Mouse (Mus musculus): ENCODE data around the gene Sdhd. TPM values are rescaled to one million over a fixed set of nuclear protein-coding genes. Genes with fewer than 3 reads are reported as not detected.
"Not testable (repeated sequence)": the region's sequence is repeated elsewhere in the genome, so short reads cannot be mapped to it uniquely, and the experiment has no call there.

Gene Sdhd
- total RNA-seq, 1 experiment, result 168 TPM

DNA sequence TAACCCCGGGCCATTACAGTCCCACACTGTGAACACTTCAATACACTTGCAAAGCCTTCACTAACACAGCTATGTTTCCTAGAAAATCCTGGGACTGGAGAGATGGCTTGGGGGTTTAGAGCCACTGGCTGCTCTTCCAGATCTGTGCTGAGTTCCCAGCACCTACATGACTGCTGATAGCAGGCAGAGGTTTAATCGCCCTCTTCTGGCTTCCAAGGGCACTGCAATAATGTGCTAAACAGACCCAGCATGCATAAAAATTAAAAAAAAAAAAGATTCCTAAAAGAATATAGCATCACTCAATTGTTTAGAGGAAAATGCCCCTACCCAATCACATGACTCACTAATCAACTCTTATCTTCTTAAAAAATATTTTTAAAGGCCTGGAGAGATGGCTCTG, 29.4 kb upstream of the Sdhd start:
- TF ChIP-seq HCFC1 (IDR thresholded peaks at IDR 0.05; ENCODE audit: borderline replicate concordance, insufficient read depth, low read length), result no peak
- TF ChIP-seq ZNF384 (IDR thresholded peaks at IDR 0.05; ENCODE audit: low read depth, low read length), result no peak
- TF ChIP-seq CHD2 (IDR thresholded peaks at IDR 0.05; ENCODE audit: low read depth, low read length), result no peak
- TF ChIP-seq ZC3H11A (IDR thresholded peaks at IDR 0.05; ENCODE audit: borderline replicate concordance, low read depth, low read length), result no peak
- TF ChIP-seq MAFK (IDR thresholded peaks at IDR 0.05; ENCODE audit: insufficient read depth, low read depth, low read length), result no peak
- H3K36me3 ChIP-seq (ENCODE audit: control insufficient read depth, insufficient read depth, low read length, poor library complexity, severe bottlenecking), result no peaks in the 10 kb centered on the region
- H3K27ac ChIP-seq (ENCODE audit: insufficient read depth, low read depth, low read length, poor library complexity, severe bottlenecking), result no peak overlapping the region
- in situ Hi-C loops (cut with MboI; ENCODE audit: low sequenced_read_pairs in 2 of 2, unreplicated experiment in 2 of 2), result no loop called here
- DNase-seq (ENCODE audit: low read depth, low spot score), result no peak
- H3K4me3 ChIP-seq (ENCODE audit: insufficient read depth in 1 of 2, low read depth in 1 of 2, low read length in 2 of 2, poor library complexity in 1 of 2, severe bottlenecking in 1 of 2), result no peak overlapping the region
- no peaks in the 10 kb centered on the region for H3K9me3 ChIP-seq (ENCODE audit: control insufficient read depth, insufficient read depth, low read depth, low read length)
- H3K9ac ChIP-seq (ENCODE audit: insufficient read depth, low read depth, low read length, poor library complexity, severe bottlenecking), result no peak overlapping the region
- H3K4me1 ChIP-seq (ENCODE audit: control insufficient read depth in 2 of 2, insufficient read depth in 2 of 2, low read length in 2 of 2, poor library complexity in 1 of 2), result no peaks in the 10 kb centered on the region

DNA sequence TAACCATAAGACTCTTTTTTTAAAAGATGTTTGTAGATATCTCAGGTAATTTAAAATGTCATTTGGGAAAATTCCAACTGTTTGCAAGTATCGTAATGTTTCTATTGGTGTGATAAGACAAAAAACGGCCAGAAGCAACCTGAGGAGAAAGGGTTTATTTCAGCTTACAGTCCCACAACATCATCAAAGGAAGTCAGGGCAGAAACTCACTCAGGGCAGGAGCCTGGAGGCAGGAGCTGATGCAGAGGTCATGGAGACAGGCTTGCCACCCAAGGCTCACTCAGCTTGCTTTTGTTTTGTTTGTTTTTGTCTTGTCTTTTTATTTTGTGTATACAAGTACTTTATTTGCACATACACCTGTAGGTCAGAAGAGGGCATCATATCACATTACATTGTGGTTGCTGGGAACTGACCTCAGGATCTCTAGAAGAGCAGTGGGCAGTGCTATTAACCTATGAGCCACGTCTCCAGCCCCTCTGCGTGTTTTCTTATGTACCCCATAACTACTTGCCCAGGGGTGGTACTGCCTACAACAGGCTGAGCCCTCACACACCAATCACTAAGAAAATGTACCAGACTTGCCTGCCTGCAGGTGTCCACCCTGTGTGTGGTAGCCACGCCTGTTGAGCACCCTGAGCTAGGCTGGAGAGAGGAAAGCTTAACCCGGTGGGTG, 28.5 kb upstream of the Sdhd start:
- Histone ChIP-seq H3K27ac (ENCODE audit: insufficient read depth, low read depth, low read length, poor library complexity, severe bottlenecking) (no peak overlapping the region), H3K4me1 (ENCODE audit: control insufficient read depth in 2 of 2, insufficient read depth in 2 of 2, low read length in 2 of 2, poor library complexity in 1 of 2) (no peaks in the 10 kb centered on the region), H3K36me3 (ENCODE audit: control insufficient read depth, insufficient read depth, low read length, poor library complexity, severe bottlenecking) (no peaks in the 10 kb centered on the region), H3K9me3 (ENCODE audit: control insufficient read depth, insufficient read depth, low read depth, low read length) (no peaks in the 10 kb centered on the region), H3K9ac (ENCODE audit: insufficient read depth, low read depth, low read length, poor library complexity, severe bottlenecking) (no peak overlapping the region), H3K4me3 (ENCODE audit: insufficient read depth in 1 of 2, low read depth in 1 of 2, low read length in 2 of 2, poor library complexity in 1 of 2, severe bottlenecking in 1 of 2) (no peak overlapping the region)
- in situ Hi-C loops (cut with MboI; ENCODE audit: low sequenced_read_pairs in 2 of 2, unreplicated experiment in 2 of 2), result no loop called here
- no peak for DNase-seq (ENCODE audit: low read depth, low spot score)
- no peak for TF ChIP-seq ZC3H11A (IDR thresholded peaks at IDR 0.05; ENCODE audit: borderline replicate concordance, low read depth, low read length)
- no peak for TF ChIP-seq HCFC1 (IDR thresholded peaks at IDR 0.05; ENCODE audit: borderline replicate concordance, insufficient read depth, low read length)
- TF ChIP-seq ZNF384 (IDR thresholded peaks at IDR 0.05; ENCODE audit: low read depth, low read length), result no peak
- TF ChIP-seq CHD2 (IDR thresholded peaks at IDR 0.05; ENCODE audit: low read depth, low read length), result no peak
- no peak for TF ChIP-seq MAFK (IDR thresholded peaks at IDR 0.05; ENCODE audit: insufficient read depth, low read depth, low read length)

DNA sequence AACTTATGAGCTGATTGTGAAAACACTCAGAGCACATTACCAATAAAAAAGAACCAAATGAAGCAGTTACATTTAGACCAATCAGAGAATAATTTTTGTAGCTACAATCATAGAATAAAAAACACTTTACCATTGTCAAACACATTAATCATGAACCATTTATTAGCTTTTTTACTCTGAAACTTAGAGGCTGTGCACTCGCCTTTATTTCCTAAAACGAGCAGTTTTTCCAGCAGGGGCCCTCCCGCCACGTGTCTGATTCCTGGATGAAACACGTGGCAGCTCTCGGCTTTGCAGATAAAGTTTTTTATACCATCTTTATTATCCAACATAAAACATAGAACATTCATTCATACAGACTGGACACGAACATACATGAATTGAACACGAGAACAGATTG, 27.3 kb upstream of the Sdhd start:
- H3K9ac ChIP-seq (ENCODE audit: insufficient read depth, low read depth, low read length, poor library complexity, severe bottlenecking); H3K4me3 ChIP-seq (ENCODE audit: insufficient read depth in 1 of 2, low read depth in 1 of 2, low read length in 2 of 2, poor library complexity in 1 of 2, severe bottlenecking in 1 of 2); H3K9me3 ChIP-seq (ENCODE audit: control insufficient read depth, insufficient read depth, low read depth, low read length); in situ Hi-C loops (cut with MboI; ENCODE audit: low sequenced_read_pairs in 2 of 2, unreplicated experiment in 2 of 2); DNase-seq (ENCODE audit: low read depth, low spot score); H3K27ac ChIP-seq (ENCODE audit: insufficient read depth, low read depth, low read length, poor library complexity, severe bottlenecking); H3K36me3 ChIP-seq (ENCODE audit: control insufficient read depth, insufficient read depth, low read length, poor library complexity, severe bottlenecking); H3K4me1 ChIP-seq (ENCODE audit: control insufficient read depth in 2 of 2, insufficient read depth in 2 of 2, low read length in 2 of 2, poor library complexity in 1 of 2): not testable (repeated sequence)

DNA sequence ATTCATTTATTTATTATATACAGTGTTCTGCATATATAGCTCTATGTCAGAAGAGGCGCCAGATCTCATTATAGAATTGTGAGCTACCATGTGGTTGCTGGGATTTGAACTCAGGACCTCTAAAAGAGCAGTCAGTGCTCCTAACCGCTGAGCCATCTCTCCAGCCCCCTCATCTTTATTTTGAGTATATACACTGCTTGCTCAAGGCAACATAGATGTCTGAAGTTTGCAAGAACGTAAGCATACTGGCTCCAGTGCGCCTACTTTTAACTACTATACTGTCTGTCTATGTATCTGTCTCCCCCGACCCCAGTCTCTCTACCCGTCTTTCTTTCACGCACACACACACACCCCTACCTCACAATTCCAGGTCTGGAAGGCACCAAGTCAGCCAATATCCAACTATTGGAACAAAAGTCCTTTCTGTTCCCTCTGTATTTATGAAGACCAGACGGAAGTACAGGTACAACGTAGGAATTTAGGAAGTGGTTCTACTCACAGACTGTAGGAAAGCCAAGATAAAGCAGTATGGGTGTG, 14.2 kb upstream of the Sdhd start:
- in situ Hi-C loops (cut with MboI; ENCODE audit: low sequenced_read_pairs in 2 of 2, unreplicated experiment in 2 of 2), result no loop called here

More for the DNA sequence above, 14.2 kb upstream of the Sdhd start:
- Histone ChIP-seq H3K4me3 (ENCODE audit: insufficient read depth in 1 of 2, low read depth in 1 of 2, low read length in 2 of 2, poor library complexity in 1 of 2, severe bottlenecking in 1 of 2) (no peak overlapping the region; a peak in 1 of 4 replicates), H3K4me1 (ENCODE audit: control insufficient read depth in 2 of 2, insufficient read depth in 2 of 2, low read length in 2 of 2, poor library complexity in 1 of 2) (peaks cover 2 to 4% of the 10 kb centered on the region in 2 experiments; a peak in 1 of 4 replicates), H3K9ac (ENCODE audit: insufficient read depth, low read depth, low read length, poor library complexity, severe bottlenecking) (no peak overlapping the region), H3K36me3 (ENCODE audit: control insufficient read depth, insufficient read depth, low read length, poor library complexity, severe bottlenecking) (peaks cover 5% of the 10 kb centered on the region), H3K9me3 (ENCODE audit: control insufficient read depth, insufficient read depth, low read depth, low read length) (no peaks in the 10 kb centered on the region), H3K27ac (ENCODE audit: insufficient read depth, low read depth, low read length, poor library complexity, severe bottlenecking) (no peak overlapping the region)
- no peak for DNase-seq (ENCODE audit: low read depth, low spot score)
- no peak for TF ChIP-seq ZNF384 (IDR thresholded peaks at IDR 0.05; ENCODE audit: low read depth, low read length)
- TF ChIP-seq ZC3H11A (IDR thresholded peaks at IDR 0.05; ENCODE audit: borderline replicate concordance, low read depth, low read length), result no peak
- TF ChIP-seq CHD2 (IDR thresholded peaks at IDR 0.05; ENCODE audit: low read depth, low read length), result no peak
- TF ChIP-seq MAFK (IDR thresholded peaks at IDR 0.05; ENCODE audit: insufficient read depth, low read depth, low read length), result no peak
- TF ChIP-seq HCFC1 (IDR thresholded peaks at IDR 0.05; ENCODE audit: borderline replicate concordance, insufficient read depth, low read length), result no peak

All from ES-E14 (cell line).